Mouse (Mus musculus) megakaryocyte, adult 5-6 weeks (primary cell): ENCODE data around the gene Rnf212b. TPM values are rescaled to one million over a fixed set of nuclear protein-coding genes. Genes with fewer than 3 reads are reported as not detected.
A peak's percentile ranks its signal among the peaks of the same experiment; 100 is the strongest.
"Not testable (repeated sequence)": the region's sequence is repeated elsewhere in the genome, so short reads cannot be mapped to it uniquely, and the experiment has no call there.

Experiments
- ATAC-seq: 2 replicates; pipeline ENCODE4 v1.8.0; 2016; ENCODE audit warnings: mild to moderate bottlenecking, inconsistent platforms; ENCODE audit not compliant: poor library complexity, severe bottlenecking
- total RNA-seq, 2 experiments: library from RNA; stranded (forward) in 1 of 2; stranded (reverse) in 1 of 2; fragments of 153-499, 151-499 nt in 1 of 2; fragments of 221-1000, 200-1000 nt in 1 of 2; gene quantifications; 2 replicates each; pipeline versions ENCODE4 v1.2.3 to v1.2.4; 2015 to 2017

Rnf212b gene
- total RNA-seq (2015) (not detected in 2 replicates), total RNA-seq (2017) (not detected in 2 replicates)

DNA sequence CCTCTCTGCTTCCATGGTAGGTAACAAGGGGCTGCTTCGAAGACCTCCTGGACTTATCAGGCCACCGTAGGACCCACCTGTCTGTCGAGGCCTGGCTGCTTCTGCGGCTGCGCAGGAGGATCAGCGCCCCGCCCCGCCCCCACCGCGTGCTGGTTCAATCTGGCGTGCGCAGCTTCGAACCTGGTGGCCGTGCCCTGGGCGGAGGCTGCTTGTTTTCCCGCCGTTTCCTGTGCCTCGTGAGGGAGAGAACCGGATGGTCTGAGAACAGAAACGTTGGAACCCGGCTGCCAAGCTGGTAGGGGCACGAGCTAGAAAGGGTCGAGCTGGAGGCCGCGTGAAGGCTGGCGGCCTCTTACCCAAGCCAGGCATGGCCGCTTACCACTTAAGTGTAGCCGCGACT, at the start of gene Rnf212b:
Gene Rnf212b, plus strand, starts transcription at position 151 of the 400 bp plus-strand sequence.
- ATAC-seq: no peak

DNA sequence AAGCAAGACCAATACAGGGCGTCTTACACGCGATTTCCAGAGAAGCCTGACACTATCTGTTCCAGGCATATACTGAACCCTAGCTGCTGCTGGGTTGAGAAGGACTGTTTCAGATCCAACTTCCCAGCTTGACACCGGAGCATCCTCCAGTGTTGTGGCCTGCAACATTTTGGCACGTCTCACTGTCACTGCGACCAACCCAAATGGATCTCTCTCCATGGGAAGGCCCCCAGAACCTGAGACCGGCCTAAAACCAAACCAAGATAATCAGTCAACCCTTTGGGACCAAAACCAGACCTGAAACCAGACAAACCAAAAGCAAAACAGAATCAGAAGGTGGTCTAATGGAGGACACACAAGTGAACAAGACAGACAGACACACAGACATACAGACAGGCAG, 47.0 kb upstream of the Rnf212b start:
- not testable (repeated sequence) for ATAC-seq

DNA sequence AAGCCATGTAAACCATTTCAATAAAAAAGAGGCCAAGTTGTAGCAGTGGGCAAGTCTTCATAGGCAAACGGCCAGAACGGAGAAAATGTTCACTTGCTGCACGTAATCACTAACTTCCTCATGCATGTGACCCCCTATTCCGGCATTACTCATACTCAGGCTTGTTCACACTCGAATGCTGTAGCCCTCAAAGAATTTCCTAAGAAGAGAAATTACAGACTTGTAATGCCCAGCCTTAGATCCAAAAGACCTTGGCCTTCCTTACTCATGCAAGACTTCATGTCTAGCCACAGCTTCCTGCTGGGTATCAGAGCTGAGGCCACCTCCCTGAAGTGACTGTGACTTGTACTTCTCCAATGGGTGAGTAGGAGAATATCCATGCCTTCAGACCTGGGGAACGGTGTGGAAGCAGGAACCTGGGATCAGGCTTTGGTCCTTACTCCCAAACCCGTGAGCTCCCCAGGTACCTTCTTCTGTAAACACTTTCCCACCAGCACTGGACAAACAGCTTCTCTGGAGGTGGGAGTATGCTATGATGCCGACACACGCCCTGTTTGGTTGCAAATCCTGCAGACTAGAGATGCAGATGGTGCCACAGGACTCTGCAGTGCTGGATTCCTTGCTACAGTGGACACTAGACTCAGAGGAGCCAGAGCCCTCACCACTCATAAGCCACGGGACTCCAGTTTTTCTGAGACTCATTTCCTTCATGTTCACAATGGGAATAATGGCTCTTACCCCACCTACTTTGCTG, 45.5 kb upstream of the Rnf212b start:
- ATAC-seq: peak; percentile 57

DNA sequence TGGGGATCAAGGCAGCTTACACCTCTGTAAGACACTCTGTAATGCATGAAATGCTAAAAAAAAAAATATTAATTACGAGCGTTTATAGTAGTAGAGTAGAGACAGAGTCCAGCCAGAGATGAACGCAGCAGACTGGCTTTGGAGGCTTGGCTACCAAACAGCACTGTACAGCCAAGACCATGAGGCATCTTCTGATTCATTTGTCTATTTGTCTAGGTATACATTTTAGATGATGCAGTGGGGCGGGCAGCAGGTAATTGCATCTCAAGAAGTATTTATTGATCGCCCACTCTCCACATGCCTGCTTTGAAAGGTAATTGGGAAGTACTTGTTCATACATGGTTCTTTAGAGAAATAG, 44.9 kb upstream of the Rnf212b start:
- no peak for ATAC-seq

DNA sequence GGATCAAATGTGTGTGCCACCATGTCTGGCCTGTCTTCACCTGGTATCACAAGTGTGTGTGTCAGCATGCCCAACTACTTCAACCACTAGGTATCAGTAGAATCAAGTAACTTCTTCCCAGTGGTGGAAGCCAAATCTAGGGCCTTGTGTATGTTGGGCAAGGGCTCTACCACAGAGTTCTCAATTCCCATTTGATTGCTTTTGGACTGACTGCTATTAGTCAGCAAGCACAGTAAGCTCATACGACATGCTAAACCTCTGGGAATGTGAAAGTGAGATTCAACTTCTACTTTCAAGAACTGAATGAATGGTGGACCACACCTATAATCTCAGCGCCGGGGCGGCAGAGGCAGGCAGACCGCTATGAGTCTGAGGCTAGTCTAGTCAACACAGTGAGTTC, 43.6 kb upstream of the Rnf212b start:
- ATAC-seq: peak; percentile 83

DNA sequence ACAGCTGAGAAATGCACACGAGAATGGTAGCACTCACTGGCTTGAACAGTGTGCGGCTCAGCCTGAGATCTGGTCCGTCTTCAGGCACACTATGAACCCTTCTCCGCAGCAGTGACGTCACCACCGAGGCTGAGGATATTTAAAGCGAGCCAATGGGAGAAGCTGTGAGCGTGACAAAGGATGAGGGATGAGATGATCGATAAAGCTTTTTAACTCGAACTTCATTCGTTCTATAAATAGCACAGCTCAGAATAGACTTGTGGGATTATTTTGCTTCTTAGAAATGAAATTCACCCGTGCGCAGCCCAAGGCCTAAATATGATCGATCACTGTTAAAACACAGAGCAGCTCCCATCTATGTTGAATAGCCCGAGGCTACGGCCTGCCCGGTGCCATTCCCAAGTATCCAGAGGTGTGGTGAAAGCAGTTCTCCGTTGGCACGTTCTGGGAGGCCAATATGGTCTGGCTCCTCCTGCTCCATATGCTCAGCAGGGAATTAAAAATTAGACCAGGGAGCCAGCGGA, 41.5 kb upstream of the Rnf212b start:
- ATAC-seq: no peak

DNA sequence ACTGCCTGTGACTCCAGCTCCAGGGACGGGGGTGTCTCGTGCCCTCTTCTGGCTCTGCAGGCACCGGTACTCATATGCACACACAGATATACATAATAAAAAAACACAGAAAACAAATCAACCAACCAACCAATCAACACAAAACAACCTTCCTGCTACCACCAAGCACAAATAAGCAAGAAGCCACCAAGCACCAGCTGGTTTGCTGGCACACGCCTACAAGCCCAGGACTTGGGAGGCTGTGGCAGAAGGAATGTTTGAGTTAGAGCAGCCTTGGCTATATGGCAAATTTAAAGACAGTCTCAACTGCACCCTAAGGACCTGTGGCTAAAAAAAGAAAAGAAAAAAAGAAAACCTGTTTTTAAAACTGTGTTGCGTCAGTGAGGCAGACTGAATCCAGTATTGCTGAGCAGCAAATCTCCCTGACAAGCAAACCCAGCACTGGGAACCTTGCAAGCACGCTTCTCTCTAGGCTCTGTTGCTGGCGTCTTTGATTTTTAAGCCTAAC, 38.4 kb upstream of the Rnf212b start:
- ATAC-seq: no peak

DNA sequence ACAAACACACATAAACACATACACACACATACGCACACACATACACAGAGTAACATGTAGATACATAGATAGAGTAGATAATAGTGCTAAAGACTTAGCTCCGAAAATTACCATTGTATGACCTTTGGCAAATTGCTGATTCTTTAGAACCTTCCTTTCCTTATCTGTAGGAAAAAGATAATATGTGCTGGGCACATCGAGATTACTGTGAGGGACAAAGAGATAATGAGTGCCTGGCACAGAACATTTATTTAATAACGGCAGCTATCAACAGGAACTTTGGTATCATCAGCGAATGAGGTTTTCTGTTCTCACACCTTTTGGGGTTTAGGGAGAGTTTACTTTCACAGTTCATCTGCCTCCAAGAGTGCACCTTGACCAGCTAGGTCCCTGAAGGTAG, 37.2 kb upstream of the Rnf212b start:
- no peak for ATAC-seq

DNA sequence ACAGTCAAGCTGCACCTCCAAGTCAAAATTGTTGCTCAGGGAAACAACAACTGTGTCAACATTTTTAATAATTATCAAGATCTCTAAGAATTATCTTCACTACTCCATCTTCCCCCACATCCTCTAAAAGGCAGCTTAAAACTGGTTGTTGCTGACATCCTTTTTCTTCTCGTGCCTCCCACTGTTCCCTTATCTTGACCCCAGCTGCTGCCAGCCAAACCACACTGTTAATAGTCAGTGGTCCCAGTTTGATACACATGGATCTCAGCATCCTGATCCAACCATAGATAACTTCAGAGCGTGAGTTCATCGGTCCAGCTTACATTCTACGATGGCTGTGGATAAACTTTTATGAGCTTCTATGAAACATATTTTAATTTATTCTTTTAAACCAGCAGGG, 36.0 kb upstream of the Rnf212b start:
- ATAC-seq: no peak

DNA sequence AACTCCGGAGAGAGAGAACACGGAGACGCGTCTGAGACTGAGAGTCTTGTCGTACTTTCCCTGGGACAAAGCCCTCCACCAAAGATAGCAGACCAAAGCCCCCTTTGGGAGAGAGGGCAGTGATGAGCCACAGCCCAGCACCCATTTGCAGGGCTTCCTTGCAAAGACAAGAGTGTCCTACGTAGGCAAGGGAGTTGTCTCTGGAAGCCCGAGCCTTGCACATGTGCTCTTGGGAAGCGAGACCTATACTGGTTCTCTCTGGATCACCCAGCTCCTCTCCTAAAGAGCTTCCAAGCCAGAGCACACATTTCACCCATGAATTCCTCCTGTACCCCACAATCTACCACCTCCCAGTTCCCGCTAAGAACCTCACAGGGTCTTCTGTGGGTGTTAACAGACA, 33.9 kb upstream of the Rnf212b start:
- no peak for ATAC-seq

DNA sequence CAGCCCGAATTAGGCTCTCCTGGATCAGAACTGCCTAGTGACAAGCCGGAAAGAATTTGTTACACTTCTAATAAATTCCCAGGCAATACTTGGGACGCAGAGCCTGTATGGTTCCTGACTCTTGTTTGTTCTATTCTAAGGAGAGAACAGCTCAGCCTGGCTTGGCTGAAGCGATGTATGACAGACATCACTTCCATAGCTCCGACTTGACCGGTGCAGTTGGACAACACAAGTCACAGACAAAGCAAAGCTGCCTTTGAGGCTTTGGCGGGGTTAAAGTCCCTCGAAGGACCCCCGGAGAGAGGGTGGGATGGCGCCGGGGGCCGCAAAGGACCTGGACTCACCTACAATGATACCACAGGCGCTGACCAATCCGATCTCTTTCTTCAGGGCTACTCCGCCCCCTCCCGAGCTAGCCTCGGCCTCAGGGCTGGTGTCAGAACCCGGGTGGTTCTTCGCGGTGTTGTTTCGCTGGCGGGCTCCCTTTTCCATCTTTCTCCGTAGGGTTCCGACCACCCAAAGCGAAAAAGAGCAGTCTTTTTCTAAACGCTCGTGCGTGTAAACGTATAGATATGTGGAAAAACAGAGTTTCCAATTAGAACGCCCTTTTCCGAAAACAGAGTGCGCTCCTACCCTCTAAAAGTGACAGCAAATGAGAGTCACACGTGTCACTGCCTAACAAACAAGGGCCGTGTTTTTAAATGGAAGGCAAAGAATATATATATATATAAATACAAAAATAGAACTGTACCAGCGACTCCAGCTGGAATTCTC, 32.9 kb upstream of the Rnf212b start:
- ATAC-seq: peak; percentile 67

DNA sequence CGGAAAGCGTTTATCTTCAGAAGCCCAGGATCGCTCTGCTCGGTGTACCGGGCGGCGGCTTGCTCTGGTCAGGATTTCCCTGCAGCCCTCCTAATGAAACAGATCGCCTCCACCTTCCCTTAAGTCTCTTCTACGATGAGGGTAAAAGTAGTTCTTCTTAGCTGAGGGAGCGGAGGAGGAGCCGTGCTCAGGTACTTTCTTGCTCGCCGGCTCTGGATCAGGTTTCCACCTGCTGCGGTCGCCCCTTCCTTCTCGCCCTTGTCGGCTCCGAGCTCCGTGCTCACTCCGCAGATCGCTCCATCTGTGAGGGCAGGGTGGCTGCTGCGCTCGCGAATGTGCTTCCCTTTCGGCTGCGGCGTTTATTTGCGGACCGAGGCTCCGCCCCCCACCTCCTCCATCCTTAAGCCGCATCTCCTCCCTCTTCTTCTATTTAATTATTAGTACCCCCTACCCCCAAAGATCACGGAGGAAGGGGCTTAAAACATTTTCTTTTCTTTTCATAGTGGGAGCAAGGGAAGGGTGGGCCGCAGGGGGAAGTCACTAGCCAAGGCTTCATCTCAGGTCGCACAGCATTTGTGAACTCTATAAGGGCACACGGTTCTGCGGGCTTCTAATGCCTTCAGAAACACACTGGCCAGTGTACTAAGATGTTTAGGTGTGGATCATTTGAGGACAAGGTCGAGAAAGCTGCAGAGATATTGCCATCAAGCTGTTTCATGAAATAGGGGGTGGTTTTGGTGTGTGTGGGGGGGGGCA, 32.2 kb upstream of the Rnf212b start, which contains the start of gene Slc7a8:
Gene Slc7a8, minus strand, starts transcription at position 337 of the 756 bp plus-strand sequence.
- ATAC-seq: peak; percentile 93

DNA sequence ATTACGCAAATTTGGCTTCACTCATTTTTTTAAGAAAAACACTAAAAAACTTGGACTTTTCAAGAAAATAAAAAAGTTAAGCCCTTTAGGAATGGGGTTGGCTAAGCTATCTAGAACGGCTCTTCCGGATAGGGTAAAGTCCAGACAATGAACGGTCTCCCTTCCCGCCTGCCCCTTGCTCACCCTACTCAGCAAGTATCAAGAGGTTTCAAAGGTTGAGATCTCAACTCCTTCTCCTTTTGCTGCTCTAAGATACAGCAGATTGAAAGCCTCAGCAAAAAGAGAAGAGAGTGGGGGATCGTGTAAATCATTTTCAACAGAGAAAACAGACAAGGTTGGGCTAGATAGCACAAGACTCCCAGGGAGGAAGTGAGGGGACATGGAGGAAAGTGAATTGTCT, 31.0 kb upstream of the Rnf212b start:
- no peak for ATAC-seq

DNA sequence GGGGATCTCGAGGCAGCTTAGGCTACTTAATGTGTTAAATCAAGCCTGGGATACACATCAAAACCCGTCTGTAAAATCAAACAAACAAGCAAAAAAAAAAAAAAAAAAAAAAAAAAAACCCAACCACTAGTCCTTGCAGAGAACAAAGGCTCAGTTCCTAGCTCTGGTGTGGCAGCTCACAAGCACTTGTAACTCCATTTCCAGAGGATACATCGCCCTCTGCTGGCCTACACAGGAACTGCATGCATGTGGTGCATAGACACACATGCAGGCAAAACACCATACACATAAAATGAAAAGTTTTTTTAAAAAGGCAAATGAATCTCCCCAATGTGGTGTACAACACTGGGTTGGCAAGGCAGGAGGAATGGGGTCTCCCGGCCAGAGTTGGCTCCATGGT, 28.0 kb upstream of the Rnf212b start:
- peak; percentile 57 for ATAC-seq

DNA sequence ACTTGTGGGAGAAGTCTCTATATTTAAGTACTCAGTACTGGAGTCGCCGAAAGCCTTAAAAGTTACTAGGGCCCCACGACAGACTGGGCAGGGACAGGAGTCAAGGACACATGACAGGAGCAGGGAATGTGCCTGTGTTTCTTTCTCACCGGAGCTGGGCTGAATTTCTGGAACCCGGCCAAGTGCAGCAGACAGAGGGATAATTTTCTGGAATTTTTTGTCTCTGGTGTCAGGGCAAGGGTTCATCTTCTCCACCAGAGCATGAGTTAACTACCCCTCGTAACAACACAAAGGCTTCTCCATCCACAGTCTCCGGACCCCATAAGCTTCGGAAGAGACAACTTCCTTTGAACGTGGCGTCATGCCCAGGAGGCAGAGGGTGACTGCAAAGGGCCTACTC, 27.5 kb upstream of the Rnf212b start:
- no peak for ATAC-seq

DNA sequence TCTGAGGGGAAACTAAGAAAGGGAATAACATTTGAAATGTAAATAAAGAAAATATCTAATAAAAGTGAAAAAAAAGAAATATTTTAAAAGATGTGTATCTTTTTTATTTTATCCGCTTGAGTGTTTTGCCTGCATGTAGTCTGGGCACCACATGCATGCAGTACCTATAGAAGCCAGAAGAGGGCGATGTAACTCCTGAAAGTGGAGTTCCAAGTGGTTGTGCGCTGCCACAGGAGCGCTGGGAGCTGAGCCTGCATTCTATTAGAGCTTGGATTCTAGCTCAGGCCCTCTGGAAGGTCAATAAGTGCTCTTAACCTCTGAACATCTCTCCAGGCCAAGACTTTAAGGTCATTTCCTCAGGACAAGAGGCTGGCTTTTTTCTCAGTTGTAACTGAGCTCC, 26.7 kb upstream of the Rnf212b start:
- no peak for ATAC-seq

DNA sequence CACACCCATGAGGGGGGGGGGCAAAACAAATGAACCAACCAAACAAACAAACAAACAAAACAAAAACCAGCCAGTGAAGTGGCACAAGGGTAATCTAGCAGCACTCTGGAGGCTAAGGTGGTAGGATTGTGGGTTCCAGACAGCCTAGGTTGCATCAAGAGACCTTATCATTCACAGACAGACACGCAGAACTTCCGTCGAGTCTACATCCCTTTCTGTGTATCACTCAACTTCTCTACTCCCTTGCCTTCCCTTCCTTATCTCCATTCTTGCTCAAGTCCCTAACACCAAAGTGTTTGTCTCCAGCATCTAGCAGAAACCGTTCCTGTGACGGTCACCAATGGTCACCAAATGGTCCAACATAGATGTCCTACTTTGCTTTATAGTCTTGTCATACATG, 25.7 kb upstream of the Rnf212b start:
- ATAC-seq: peak; percentile 64

DNA sequence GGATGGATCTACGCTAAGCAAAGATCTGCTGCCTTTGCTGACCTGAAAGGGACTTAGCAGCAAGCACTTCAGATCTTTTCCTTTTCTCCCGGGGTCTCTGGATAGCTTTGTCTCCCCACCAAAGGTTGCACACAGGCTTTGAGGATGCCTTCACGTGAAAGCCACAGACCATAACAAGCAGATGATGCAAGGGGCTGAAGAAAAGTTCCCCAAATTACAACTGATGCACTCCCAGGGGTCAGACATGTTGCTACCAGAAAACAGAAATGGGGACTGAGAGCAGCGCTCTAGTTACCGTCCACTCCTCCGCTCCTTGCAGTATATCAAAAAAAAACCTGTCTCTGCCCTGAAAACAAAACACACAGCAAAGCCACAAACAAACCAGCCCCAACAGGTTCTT, 21.8 kb upstream of the Rnf212b start:
- peak; percentile 51 for ATAC-seq

DNA sequence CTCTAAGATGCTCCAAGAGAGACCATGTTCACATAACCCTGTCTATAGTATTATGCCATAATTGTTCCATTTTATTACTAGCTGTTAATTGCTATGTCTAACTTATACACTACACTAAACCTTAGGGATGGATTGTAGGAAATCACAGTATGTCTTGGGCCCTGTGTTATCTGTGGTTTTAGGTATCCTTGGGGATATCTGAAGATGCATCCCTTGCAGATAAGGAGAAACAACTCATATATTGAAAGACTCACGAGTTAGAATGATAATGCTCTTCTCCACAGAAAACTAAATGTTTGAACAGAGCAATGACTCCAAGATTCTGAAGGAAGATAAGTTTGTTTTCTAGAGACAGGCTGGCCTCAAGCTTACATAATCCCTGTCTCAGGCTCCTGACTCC, 20.6 kb upstream of the Rnf212b start:
- ATAC-seq: no peak

DNA sequence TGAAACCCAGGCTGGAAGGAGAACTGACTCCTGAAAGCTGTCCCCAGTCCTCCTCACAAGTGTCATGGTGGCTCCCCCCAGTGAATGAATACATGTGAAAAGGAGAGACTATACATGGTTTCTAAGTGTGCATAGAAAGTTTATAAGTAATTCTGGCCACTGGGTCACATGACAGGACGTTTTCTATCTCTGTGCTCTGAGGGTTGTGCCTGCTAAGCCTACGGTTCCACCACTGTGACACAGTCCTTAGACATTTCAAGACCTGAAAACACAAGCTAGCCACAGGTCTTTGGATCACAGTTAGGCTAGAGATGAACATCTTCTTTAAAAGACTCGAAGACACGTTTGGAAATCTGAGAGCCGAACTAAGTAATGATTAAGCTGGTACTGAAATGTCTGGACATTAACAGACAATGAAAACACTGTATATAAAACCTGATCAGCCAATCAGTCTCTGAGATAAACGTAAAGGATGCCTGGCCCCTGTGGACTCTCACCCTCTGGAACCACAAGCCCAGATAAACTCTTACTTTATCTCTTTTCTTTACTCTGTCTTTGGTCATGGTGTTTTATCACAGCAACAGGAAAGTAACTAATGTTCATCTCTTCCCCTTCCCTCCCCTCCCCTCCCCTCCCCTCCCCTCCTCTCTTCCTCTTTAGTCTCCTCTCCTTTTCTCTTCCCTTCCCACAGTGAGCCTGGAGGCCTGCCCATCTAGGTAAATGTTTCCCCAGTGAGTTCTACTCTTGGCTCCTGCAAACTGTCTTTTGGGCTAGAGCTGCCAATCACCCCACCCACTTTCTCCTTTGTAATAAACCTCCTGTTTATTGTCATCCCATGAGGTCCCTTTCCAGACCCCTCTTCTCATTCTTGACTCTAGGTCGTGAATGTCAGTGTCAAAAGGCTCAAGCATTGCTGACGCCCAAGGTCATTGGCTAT, 19.8 kb upstream of the Rnf212b start:
- no peak for ATAC-seq
